Mouse (Mus musculus) spleen, embryonic (tissue): ENCODE data around the gene Atad3a.
"Not testable (repeated sequence)": the region's sequence is repeated elsewhere in the genome, so short reads cannot be mapped to it uniquely, and the experiment has no call there.

Experiments used
- CTCF ChIA-PET: fragments of 350-600 bp; sonication (Branson Sonifier 250); formaldehyde crosslinking; loops from one replicate; lab custom pipeline; 2022; lab: Charles Lee

Atad3a gene

DNA sequence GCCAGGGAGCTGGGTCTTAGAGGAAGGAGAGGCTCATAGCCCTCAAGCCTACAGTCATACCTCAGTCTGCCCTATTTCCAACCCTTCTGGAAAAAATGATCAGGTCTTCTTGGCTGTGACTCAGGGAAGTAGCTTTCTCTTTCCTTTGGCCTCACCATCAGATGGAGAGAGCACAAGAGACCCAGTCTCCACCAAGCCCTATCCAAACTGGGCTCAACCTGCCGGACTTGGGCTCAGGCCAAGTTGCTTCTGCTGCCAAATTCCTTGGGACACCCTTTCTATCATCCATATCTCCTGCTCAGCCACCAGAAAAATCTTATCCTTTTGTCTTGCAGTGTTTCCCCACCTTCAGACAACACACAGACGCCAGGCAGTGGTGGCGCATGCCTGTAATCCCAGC lies 15.0 kb upstream of the Atad3a start:
- CTCF ChIA-PET: interaction anchor here (0.6 kb wide), 1 partner anchor 9 kb away, joined by 3 read pairs; no protein-coding TSS in a partner anchor

DNA sequence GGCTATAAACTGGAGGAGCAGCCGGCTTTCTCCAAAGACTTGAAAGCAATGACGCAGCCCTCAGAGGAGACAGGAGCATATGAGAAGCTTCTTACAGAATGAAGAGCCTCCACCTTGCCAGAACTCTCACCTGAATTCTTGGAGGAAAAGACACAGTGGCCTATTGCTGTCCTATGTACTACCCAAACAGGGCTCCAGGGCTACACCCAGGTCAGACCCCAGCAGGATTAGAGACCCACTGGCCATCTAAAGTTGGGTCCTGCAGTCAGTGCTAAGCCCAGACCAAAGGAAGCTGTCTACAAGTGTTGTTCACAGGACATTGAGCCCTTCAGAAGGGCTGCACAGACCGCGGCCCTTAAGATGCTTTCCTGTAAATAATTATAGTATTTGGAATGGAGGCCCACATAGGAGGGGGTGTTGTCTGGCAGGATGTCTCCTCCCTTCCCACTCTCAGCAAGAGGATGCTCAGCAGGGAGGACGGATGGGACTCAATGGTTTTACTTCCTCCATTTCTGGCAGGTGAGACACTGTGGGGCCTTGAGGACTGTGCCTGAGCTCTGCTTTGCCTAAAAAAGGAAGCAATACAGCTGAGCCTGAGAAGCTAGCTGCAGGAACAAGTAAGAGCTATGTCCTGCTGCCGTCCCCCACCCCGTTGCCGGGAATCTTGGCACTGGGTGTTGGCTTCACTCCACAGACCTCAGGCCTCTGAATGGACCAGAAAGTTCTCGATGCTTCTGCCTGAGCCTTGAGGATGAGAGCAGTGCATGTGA lies 14.3 kb upstream of the Atad3a start:
- CTCF ChIA-PET: interaction anchor here (0.6 kb wide), 2 partner anchors 9 kb away, joined by 3 read pairs; no protein-coding TSS in a partner anchor

DNA sequence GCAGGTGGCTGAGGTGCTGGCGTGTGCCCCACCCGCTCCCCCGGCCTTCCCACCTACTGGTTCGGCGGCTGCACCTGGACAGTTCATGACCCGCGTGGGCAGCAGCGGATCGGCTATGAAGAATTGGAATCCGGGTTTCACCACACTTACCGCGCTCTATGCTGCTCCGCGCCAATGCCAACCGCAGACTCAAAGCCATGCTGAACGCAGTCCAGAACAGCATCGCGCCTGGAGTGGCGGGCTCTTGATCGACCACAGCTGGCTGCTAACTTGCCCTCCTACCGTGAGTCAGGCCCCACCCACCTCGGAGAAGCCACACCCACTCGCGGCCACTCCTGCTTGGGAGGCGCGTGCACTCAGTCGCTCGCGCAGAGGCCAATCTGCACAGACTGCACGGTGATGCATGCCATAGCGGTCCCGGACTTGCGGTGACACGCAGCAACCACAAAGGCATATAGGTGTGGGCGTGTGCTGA lies 13.4 kb upstream of the Atad3a start, which contains the start of gene Vwa1:
Gene Vwa1, minus strand, starts transcription at position 419 of the 475 bp plus-strand sequence.
- CTCF ChIA-PET: interaction anchor here (0.6 kb wide), 1 partner anchor 10 kb away, joined by 3 read pairs; no protein-coding TSS in a partner anchor

DNA sequence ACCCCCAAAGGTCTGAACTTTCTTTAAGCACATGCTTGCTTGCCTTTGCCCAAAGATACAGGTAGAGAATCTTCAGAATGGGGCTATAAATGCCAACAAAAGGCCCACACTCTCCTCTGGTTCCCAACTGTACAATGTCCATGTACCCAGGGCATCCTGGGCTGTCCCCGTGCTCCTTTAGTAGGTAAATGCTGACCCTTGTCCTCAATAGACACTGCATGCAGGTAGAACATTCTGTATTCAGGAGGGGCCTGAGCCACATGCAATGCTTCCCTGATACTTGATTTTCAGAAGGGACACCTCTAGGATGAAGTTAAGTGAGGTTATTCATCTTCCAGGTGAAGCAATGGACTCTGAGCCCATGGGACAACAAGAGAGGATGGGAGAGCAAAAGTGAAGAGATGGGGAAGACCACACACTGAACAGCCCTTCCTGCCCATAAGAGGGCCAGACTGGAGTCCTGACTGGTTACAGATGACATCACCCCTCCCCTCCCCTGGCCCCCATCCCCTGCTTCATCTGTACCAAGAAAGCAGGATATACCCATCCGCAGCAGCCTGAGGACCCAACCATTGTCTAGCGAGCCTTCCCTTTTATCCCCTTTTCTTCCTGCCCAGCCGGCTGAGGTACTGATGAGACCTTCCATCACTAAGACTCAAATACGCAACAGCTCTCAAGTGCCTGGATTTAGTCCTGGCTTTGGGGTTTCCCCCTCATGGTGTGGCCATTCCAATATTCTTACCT lies 12.6 kb upstream of the Atad3a start:
- CTCF ChIA-PET: no interaction called here

DNA sequence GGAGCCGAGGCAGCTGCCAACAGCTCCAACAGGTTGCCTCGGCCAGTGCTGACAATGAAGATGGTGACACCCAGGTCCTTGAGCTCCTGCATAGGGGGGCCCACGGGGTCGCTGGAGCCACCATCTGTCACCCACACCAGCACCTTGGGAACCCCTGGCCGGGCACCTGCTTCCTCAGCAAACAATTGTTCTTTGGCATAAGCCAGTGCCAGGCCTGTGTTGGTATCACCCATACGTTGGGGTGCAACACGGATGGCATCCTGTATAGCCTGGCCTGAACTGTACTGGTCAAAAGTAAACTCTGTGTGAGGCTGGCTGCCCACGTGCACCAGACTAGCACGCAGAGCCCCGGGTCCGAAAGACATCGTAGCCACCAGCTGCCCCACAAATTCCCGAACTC lies 11.9 kb upstream of the Atad3a start:
- CTCF ChIA-PET: no interaction called here

DNA sequence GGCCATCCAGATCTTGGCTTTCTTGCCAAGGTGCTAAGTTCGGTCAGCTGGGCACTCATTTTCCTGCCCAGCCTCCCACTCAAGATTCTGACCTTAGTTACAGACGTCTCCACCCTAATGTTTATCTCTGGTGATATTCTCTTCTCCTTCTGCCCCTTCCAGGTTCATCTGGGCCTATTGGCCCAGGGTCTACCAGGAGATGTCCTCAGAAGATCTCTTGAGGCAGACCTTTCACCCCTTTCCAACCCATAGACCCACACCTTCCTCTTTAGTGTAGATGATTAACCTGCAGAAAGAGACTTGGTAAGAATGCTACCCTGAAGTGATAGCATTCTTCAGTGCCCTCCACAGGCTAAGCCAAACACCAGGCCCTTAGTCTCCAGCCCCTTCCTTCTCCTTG lies 10.8 kb upstream of the Atad3a start:
- CTCF ChIA-PET: no interaction called here

DNA sequence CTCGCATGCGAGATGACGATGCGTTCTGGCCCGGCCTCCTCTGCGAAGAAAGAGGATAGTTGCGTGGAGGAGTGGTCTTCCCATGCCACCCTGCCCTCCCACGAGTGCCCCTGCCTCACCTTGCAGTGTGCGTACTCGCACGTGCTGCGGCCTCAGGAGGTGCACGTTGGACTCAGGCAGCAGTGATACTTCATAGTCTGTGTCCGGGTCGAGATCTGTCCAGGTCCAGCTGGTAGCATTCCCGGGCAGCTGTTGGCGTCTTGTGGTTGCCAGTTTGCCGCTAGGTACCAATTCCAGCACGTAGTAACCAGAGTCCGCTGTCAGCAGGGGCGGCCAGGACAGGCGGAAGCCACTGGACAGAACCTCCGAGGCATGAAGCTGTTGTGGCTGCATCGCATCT lies 9.7 kb upstream of the Atad3a start:
- CTCF ChIA-PET: interaction anchor here (0.5 kb wide), 1 partner anchor 10 kb away, joined by 35 read pairs; no protein-coding TSS in a partner anchor

DNA sequence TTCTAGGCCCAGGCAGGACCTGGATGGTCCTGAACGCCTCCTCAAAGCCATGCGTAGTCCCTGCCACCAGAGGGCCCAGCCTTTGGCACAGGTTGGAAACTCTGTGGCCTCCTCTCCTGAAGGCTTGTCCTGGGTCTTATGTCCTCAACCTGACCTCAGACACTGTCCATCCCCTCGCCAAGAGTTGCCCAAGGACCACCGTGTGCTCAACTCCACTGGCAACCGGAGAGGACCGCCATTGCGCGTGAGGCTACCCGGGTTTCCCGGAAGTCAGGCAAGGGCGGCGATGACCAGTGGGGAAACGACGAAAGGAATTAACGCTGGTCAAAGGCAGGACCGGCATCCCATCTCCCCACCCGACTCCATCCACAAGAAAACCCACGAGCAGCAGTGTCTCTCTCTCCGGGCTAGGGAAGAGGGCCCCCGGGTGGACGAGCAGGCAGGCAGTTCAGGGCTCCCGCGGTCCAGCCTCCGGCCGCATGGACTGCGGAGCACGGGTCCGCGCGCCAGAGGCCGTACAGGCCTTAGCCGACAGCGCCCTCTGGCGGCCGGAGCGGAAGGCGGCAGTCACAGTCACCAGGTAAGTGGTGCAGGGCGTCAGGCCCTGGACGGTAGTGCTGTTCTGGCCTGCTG lies 9.1 kb upstream of the Atad3a start:
- CTCF ChIA-PET: no interaction called here

DNA sequence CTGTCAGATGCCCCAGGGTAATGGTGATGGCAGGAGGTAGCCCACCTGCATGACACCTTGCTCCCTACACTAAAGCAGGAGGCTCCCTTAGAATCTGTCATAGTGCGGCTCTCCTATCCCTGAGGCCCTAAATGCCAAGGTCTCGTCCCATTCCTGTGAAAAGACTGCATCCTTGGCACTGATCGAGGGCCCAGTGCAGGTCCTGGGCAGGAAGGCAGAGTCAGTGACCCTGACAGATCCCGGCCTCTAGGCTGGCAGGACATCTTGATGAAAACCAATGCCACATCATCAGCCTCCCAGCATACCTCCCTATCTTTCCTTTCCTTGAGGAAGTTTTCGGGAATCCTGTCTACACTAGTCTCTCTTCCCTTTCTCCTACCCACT lies 8.6 kb upstream of the Atad3a start:
- CTCF ChIA-PET: no interaction called here

DNA sequence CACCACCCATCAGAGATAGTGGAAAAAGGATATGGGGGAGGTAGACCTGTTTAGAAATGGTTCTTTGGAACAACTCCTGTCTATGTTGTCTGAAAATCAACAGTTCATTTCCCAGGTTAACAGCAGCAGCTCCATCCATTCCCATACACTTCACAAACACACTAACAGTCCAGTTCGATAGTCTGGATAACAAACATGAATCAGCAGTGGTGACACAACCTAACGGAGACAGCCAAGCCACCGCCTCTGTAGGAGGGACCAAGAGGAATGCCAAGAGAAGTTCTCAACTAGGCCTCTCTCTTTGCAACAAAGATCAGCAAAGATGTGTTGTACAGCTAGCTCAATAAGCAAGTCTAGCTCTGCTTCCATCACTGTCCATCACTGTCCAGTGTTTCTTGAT lies 1.5 kb upstream of the Atad3a start:
- CTCF ChIA-PET: no interaction called here

DNA sequence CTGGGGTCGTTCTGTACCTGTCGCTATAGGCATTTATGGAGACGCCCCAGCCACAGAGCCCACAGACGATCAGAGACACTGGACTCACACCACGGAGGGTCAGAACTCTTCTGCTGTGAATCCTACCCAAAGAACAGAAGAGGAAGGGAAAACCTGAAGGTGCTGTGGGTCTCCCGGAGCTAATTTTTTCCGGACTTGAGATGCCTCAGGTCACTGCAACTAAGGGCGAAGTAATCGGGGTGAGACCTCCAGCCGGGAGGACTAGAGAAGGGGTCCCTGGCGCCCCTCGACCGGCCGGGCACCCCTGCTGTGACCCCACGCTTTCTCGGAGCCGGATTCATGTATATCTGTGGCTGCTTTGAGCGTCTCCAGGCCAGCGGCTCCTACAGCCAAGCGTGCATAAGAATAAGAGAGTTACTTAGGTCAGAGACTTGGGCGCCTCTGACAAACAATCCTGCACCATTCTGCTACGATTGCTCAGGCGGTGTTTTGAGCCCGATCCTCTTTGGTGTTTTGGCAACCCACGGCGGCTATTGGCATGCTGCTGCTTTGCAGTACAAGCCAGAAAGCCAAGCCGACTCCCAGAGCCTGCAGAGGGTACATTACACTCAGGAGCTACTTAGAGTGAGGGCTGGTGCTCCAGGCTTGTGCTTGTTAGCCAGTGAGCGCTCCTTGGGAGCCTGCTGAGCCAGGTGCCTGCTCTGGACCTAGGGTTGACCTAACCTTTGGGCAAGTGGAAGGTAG lies 635 bp upstream of the Atad3a start:
- CTCF ChIA-PET: interaction anchor here (0.6 kb wide), 1 partner anchor 246 kb away, joined by 4 read pairs; no protein-coding TSS in a partner anchor

DNA sequence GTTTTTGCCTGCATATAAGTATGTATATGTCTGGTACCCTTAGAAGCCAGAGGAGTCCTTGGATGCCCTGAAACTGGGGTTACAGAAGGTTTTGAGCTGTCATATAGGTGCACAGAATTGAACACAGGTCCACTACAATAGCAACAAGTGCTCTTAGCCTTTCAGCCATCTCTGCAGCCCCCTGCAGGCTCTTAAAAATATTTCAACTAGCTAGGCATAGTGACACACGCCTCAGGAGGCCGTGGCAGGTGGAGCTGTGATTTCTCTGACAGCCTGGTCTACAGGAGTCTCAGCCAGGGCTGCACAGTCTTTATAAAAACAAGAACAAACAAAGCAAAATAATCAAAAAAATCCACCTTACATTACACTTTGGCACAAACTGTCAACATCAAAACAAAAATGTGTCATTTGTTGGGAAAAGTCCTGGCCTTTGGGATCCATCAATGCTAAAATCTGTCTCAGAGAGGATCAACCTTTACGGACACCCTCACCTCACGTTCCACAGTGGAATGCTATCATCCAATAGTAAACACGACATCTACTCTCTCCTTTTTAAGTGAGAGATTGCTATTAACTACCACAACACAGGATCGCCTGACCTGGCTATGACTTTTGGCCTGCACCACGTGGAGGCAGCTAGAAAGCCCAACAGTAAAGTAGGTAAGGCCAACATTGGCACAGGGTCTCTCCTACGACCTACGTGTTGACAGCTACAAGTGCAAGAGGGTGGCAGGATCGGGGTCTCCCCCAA lies 856 bp downstream of the Atad3a start:
- CTCF ChIA-PET: no interaction called here

DNA sequence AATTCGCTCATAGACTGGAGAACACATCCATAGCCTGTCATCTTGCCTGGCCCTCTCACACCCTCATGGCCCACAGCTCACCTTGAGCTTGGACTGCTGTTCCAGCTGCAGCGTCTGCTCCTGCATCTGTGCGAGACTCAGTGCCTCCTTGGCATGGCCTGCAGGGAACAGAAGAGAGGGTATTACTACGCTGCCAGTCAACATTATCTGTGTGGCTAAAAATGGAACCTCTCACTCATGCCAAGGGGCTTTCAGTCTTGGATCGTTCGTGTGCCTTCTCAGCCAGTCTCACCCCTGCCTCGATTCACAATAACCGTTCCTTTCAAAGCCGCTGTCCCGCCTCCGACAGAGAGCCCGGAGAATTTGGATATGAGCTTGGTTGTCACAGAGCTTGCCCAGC lies 3.9 kb downstream of the Atad3a start:
- CTCF ChIA-PET: no interaction called here

DNA sequence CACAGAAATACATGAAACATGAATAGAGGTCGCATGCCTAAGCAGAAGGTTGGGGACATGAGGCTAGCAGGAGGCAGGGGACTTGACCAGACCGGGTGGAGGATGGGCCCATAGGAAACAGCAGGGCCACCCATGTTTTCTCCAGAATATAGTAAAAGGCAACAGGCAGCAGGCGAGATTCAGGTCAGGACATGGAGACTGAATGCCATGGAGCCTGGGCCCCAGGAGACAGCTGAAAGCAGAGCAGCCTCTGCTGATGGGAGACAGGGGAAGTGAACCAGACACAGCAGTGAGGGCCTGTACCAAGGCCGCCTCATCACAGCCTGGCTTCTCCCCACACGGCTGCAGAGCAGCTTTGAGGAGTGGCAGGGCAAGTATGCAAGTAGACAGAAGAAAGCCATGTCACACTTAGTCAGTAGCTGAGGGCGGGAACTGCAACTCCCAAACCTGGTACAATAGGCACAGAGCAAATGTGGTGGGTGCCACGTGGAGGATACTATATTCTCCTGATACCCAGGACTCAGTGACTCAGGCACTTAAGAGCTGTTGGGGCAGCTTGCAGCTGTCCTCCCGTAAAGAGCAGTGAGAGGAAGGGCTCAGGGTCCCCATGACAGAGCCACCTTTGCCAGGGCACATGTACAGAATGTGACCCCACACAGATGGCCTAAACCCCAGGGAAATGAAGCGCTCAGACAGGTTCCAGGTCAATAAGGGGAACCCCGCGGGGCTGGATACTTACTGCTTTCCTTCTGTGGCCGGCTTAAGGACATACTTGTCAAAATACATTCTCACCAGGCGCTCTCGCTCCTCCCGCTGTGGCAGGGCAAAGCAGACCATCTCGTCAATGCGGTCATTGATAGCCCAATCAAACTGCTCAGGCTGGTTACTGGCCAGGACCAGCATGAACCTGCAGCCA lies 14.1 kb downstream of the Atad3a start:
- CTCF ChIA-PET: no interaction called here

DNA sequence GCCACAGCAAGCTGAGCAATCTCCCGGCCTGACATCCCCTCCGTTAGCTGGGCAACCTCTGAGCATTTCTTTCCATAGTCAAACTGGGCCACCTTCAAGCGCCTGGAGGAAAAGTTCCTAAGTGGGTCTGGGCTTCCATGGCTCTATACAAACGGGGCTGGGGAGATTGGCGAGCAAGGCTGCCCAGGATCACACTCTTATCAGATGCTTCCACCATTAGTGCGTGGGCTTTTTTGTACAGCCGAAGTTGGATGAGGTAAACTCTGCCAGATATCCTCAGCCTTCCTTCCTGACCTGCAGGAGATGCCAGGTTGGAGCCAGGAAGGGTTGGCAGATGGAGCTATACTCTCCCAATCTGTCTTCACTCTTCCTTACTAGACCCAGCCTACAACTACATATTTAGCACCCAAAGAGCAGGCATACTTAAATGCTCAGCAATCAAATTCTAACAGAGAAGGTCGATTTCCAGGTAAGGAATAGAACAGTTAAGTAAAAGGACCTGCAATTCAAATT lies 14.8 kb downstream of the Atad3a start:
- CTCF ChIA-PET: no interaction called here

DNA sequence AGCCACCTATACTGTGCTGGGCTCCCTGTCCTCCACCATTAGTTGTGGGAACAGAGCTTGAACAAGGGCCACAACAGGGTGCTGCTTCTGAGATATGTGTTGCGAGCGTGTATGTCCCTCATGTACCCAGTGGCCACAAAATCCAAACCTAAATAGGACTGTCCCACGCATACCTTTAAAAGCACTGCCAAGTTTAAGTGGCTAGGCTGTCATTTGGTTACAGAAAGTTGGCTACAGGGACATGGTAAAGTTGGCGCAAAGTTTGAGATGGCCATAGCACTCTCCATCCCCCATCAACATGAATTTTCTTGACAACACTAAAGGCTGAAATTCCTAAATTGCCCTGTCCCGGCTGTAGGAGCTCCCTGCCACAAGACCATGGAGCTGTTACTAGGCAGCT lies 15.8 kb downstream of the Atad3a start:
- CTCF ChIA-PET: no interaction called here

DNA sequence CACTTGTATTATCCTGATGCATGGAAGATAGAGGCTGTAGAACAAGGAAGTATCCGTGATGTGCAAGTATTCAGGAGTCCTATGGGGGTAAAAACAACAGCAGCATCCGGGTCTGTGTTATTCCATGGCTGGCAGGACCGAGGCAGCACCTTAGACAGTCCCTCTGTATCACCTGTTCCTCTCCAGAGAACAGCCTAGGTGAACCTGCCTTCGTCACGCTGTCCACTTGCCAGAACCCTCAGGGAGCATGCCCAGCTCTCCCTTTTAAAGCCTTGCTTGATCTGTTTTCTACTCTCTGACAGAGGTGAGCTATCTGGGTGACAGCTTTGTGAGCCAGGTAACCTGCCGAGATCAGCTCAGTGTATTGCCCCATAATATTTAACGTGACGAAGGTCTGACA lies 16.4 kb downstream of the Atad3a start:
- CTCF ChIA-PET: no interaction called here

DNA sequence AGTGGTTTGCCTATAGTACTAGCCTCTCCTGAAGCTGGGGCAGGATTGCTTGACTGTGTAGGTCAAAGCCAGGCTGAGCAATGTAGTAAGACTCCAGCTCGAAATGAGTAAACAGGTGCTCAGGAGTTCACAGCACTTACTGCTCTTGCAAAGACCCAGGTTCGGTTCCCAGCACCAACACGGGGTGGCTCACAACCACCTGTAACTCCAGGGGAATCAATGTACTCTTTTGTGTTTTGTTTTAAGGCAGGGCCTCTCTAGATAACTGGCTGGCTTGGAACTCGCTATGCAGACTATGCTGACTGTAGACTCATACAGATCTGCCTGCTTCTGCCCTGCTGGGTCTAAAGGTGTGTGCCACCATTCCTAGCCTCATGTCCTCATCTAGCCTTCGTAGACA lies 18.2 kb downstream of the Atad3a start:
- CTCF ChIA-PET: no interaction called here

DNA sequence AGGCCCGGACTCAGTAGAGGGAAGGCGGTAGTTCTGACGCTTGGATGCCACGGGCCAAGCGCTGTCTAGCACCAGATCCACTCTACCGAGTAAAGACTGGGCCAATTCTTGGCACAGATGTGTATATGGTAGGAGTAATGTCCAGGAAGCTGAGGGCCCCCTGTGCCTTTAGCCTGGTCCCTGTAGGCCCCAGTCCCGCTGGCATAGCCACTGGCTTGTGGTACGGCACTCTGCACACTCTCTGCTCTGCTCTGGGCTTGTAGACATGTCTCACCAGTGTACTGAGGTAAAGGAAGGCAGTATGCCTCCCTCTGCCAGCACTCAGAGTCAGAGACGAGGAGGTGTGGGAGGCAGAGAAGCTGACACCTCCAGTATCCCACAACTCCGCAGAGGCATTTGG lies 20.2 kb downstream of the Atad3a start:
- CTCF ChIA-PET: not testable (repeated sequence)
